Mouse (Mus musculus) brain, adult 2 months (tissue): ENCODE measurements around the gene Slc25a29.

Experiments used
- DNase-seq: peaks from one replicate; pipeline ENCODE4 v3.0.0; 2011; ENCODE audit warnings: low read depth, low spot score

The Slc25a29 gene

GRCm38 (mm10) chr12:108801613-108802012 is 34.1 kb downstream of the Slc25a29 start:
- DNase-seq: no peak

DNA sequence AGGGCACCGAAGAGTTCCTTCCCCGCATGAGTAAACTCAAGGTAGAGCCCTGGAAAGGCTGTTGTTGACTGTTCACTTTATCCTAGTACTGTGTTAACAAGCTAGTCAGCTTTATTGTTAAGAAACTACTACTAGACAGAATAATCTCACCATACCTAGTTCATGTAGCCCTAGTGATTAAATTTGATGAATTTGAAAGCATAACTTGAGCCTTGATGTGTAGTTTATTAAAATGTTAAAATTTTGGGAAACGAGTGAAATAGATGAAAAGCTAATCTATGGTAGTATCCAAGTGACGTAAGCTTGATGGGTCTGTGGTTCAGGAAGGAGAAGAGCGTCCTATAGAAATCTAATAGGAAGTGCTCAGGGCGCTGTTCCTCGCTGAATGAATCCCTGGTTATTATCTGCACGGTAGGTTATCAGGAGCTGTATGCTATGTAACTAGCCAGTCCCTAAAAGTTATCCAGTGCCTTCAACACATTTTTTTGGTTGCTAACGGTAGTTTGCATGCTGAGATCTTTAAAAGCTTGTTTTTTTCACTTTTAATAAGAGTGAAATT is 40.6 kb downstream of the Slc25a29 start:
- no peak for DNase-seq

GRCm38 (mm10) chr12:108794078-108794711 is 41.5 kb downstream of the Slc25a29 start:
- DNase-seq: peak; percentile 93

GRCm38 (mm10) chr12:108793453-108793941 is 42.2 kb downstream of the Slc25a29 start:
- DNase-seq: no peak

- DNase-seq: peak; percentile 99
Measured at GRCm38 (mm10) chr12:108792546-108793452, 42.9 kb downstream of the Slc25a29 start, which contains the start of gene Yy1. Yy1 (plus strand) TSS chr12:108792973.

DNA sequence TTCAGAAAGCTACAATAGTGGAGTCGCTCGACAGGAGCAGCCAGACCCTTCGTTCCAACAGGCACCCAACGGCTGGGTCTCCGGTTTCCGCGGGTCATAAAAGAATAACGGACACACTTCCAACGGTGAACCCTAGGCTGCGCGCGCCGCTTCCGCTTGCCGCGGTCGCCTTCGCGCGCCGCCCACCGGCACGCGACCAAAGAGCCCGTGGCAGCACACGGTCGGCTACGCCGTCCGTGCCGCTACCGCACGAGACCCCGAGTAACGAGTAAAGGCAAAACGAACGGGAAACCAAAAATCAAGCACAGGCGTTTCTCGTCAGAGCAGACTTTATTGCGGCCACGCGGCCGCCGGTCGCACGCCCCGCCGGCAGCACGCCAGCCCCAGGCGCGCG is 43.5 kb downstream of the Slc25a29 start:
- DNase-seq: peak; percentile 91

DNA sequence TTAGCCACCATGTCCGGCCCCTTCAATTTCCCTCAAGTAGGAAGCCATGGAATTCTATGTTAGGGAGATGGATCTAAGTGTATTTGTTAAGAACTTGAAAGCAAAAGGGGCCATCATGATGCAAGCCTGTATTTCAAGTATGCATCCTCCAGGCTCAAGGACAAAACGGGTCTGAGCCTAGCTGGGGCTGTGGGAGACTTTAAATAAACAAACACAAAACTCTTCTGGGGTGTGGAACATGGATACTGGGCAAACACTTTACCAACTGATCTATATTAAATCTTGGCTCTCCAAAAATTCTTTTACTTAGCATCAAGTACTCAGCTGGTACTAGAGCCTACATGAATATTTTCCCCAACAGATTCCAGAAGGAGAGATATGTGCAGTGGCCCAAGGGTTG is 48.4 kb downstream of the Slc25a29 start:
- DNase-seq: no peak

DNA sequence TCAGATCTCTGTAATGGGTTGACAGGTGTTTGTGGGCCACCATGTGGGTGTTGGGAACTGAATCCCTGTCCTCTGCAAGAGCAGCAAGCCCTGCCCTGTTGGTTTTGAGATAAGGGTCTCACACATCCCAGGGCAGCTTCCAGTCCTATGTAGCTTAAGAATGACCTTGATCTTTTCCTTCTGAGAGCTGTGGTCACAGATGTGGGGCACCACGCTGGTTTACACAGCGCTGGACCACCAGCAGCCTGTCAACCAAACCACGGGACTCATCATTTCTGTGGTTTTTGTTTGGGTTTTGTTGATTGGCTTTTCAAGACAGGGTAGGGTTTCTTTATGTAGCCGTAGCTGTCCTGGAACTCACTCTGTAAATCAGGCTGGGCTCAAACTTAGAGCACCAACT is 50.5 kb downstream of the Slc25a29 start:
- no peak for DNase-seq

DNA sequence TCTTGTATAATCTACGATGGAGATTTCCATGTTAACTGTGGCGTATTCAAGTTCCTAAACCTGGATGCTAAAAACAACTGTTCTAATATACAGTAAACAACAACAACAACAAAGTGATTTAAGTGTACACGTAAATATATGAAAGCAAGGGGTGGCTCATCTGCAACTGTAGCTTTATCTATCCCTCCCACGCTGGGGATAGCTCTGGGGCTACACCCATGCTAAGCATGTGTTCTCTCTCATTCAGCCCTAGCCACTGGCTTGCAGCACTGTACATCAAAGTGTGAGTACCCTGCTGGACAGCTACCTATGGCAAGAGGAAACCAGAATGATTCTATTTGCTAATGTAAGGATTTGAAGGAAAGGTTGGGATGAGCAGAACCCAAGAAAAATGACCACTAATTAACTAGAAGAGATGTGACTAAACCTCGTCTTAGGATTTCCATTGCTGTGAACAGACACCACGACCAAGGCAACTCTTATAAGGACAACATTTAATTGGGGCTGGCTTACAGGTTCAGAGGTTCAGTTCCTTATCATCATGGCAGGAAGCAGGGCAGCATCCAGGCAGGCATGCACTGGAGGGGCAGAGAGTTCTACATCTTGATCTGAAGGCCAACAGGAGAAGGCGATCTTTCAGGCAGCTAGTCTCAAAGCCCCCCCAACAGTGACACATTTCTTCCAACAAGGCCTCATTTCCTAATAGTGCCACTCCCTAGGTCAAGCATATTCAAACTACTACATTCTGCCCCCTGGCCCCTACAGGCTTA is 55.4 kb downstream of the Slc25a29 start:
- no peak for DNase-seq
